Comparison of ENCODE assay signal across 24 mouse cellular contexts in genomic region chr7:91919738-91920137, GRCm38 (mm10).
DNase-seq lines count a peak whose midpoint lies in the region; ATAC-seq lines count a peak whose summit lies in the region.
"Had no signal": no experiment of that assay in that cellular context is flagged by ENCODE, and none has a peak within 500 bp of the region (broad histone marks: within the 10 kb centered on the region; RNA-seq: fewer than 3 reads in every experiment).

No protein-coding gene starts in this region.

- no peaks in the 10 kb centered on the region for H3K27me3 ChIP-seq in hindbrain, embryonic 11.5 days (ENCODE audit: control insufficient read depth, insufficient read depth, low read length)
- H3K27me3 ChIP-seq in hindbrain, embryonic 10.5 days (ENCODE audit: insufficient read depth, poor library complexity, severe bottlenecking): no peaks in the 10 kb centered on the region
- no peaks in the 10 kb centered on the region for H3K27me3 ChIP-seq in midbrain, embryonic 14.5 days (ENCODE audit: control insufficient read depth, insufficient read depth, low read length)
- H3K27me3 ChIP-seq in midbrain, embryonic 10.5 days (ENCODE audit: low read depth, poor library complexity, severe bottlenecking): no peaks in the 10 kb centered on the region
- no peaks in the 10 kb centered on the region for H3K27me3 ChIP-seq in midbrain, embryonic 15.5 days (replicated peaks)
- no peaks in the 10 kb centered on the region for H3K27me3 ChIP-seq in neural tube, embryonic 15.5 days (replicated peaks)
- H3K27me3 ChIP-seq in intestine, embryonic 15.5 days (replicated peaks): no peaks in the 10 kb centered on the region
- H3K27me3 ChIP-seq: embryonic facial prominence, embryonic 13.5 days; heart, embryonic 13.5 days; limb, embryonic 13.5 days; lung, embryonic 15.5 days had no signal

- no peak overlapping the region for H3K4me2 ChIP-seq in hindbrain, embryonic 11.5 days (replicated peaks; ENCODE audit: low read depth, low read length)
- H3K4me2 ChIP-seq in midbrain, embryonic 14.5 days (ENCODE audit: low read length): no peak overlapping the region
- H3K4me2 ChIP-seq in midbrain, embryonic 15.5 days: no peak overlapping the region
- H3K4me2 ChIP-seq in neural tube, embryonic 15.5 days: no peak overlapping the region
- no peak overlapping the region for H3K4me2 ChIP-seq in intestine, embryonic 15.5 days (replicated peaks)
- H3K4me2 ChIP-seq: embryonic facial prominence, embryonic 13.5 days; heart, embryonic 13.5 days; limb, embryonic 13.5 days; liver, embryonic 11.5 days; lung, embryonic 15.5 days had no signal

- H3K9me3 ChIP-seq in hindbrain, embryonic 11.5 days (ENCODE audit: control insufficient read depth, low read length): no peaks in the 10 kb centered on the region
- no peaks in the 10 kb centered on the region for H3K9me3 ChIP-seq in hindbrain, embryonic 10.5 days
- no peaks in the 10 kb centered on the region for H3K9me3 ChIP-seq in midbrain, embryonic 14.5 days (ENCODE audit: control insufficient read depth, low read length)
- H3K9me3 ChIP-seq in midbrain, embryonic 10.5 days (replicated peaks): no peaks in the 10 kb centered on the region
- no peaks in the 10 kb centered on the region for H3K9me3 ChIP-seq in midbrain, embryonic 15.5 days
- no peaks in the 10 kb centered on the region for H3K9me3 ChIP-seq in neural tube, embryonic 15.5 days (replicated peaks)
- H3K9me3 ChIP-seq in intestine, embryonic 15.5 days: no peaks in the 10 kb centered on the region
- H3K9me3 ChIP-seq: embryonic facial prominence, embryonic 13.5 days; forebrain, embryonic 10.5 days; G1E; heart, embryonic 13.5 days; limb, embryonic 13.5 days; lung, embryonic 15.5 days had no signal

- H3K4me3 ChIP-seq in hindbrain, embryonic 11.5 days (ENCODE audit: low read depth, low read length): no peak overlapping the region
- no peak overlapping the region for H3K4me3 ChIP-seq in hindbrain, embryonic 10.5 days
- no peak overlapping the region for H3K4me3 ChIP-seq in midbrain, embryonic 14.5 days (replicated peaks; ENCODE audit: low read depth, low read length)
- H3K4me3 ChIP-seq in midbrain, embryonic 10.5 days: no peak overlapping the region
- H3K4me3 ChIP-seq in midbrain, embryonic 15.5 days: no peak overlapping the region
- H3K4me3 ChIP-seq in neural tube, embryonic 15.5 days (replicated peaks): no peak overlapping the region
- no peak overlapping the region for H3K4me3 ChIP-seq in intestine, embryonic 15.5 days (replicated peaks)
- H3K4me3 ChIP-seq: embryonic facial prominence, embryonic 13.5 days; forebrain, embryonic 10.5 days; heart, embryonic 13.5 days; limb, embryonic 13.5 days; lung, embryonic 15.5 days had no signal

- H3K4me1 ChIP-seq in hindbrain, embryonic 11.5 days (replicated peaks; ENCODE audit: control insufficient read depth, insufficient read depth, low read length): no peaks in the 10 kb centered on the region
- H3K4me1 ChIP-seq in hindbrain, embryonic 10.5 days (replicated peaks): no peaks in the 10 kb centered on the region
- H3K4me1 ChIP-seq in midbrain, embryonic 14.5 days (ENCODE audit: control insufficient read depth, insufficient read depth, low read length): peaks cover 5% of the 10 kb centered on the region; the same call in 1 of the 2 replicates
- H3K4me1 ChIP-seq in midbrain, embryonic 10.5 days: no peaks in the 10 kb centered on the region
- peaks cover 3% of the 10 kb centered on the region; the same call in 1 of the 2 replicates for H3K4me1 ChIP-seq in midbrain, embryonic 15.5 days
- 0 out of 2 replicates have a peak, but pooled peaks cover 5% of the 10 kb centered on the region for H3K4me1 ChIP-seq in neural tube, embryonic 15.5 days
- no peaks in the 10 kb centered on the region for H3K4me1 ChIP-seq in intestine, embryonic 15.5 days (replicated peaks)
- H3K4me1 ChIP-seq: embryonic facial prominence, embryonic 13.5 days; forebrain, embryonic 10.5 days; heart, embryonic 13.5 days; limb, embryonic 13.5 days; lung, embryonic 15.5 days had no signal

- 68% methylated on average over 3 of the region's 3 CpGs for WGBS in hindbrain, embryonic 11.5 days
- 79% methylated on average over 3 of the region's 3 CpGs for WGBS in hindbrain, embryonic 10.5 days
- 54% methylated on average over 3 of the region's 3 CpGs for WGBS in midbrain, embryonic 14.5 days
- 84% methylated on average over 3 of the region's 3 CpGs for WGBS in midbrain, embryonic 10.5 days
- 55% methylated on average over 3 of the region's 3 CpGs for WGBS in midbrain, embryonic 15.5 days
- WGBS in neural tube, embryonic 15.5 days: 25% methylated on average over 3 of the region's 3 CpGs
- WGBS in intestine, embryonic 15.5 days: 77% methylated on average over 3 of the region's 3 CpGs

- H3K36me3 ChIP-seq in hindbrain, embryonic 11.5 days (ENCODE audit: control insufficient read depth, insufficient read depth, low read length): no peaks in the 10 kb centered on the region
- H3K36me3 ChIP-seq in hindbrain, embryonic 10.5 days: no peaks in the 10 kb centered on the region
- no peaks in the 10 kb centered on the region for H3K36me3 ChIP-seq in midbrain, embryonic 14.5 days (ENCODE audit: control insufficient read depth, insufficient read depth, low read length)
- no peaks in the 10 kb centered on the region for H3K36me3 ChIP-seq in midbrain, embryonic 10.5 days
- H3K36me3 ChIP-seq in midbrain, embryonic 15.5 days (replicated peaks): no peaks in the 10 kb centered on the region
- H3K36me3 ChIP-seq in neural tube, embryonic 15.5 days: no peaks in the 10 kb centered on the region
- H3K36me3 ChIP-seq in intestine, embryonic 15.5 days: no peaks in the 10 kb centered on the region
- H3K36me3 ChIP-seq: embryonic facial prominence, embryonic 13.5 days; forebrain, embryonic 10.5 days; G1E; heart, embryonic 13.5 days; limb, embryonic 13.5 days; lung, embryonic 15.5 days had no signal

- peak; percentile 67 for ATAC-seq in hindbrain, embryonic 11.5 days (ENCODE audit: low FRiP score)
- ATAC-seq in midbrain, embryonic 14.5 days (ENCODE audit: low FRiP score, low TSS enrichment): peak; percentile 46; the same call in 1 of the 2 replicates
- peak; percentile 63; the same call in 1 of the 2 replicates for ATAC-seq in midbrain, embryonic 15.5 days (replicated peaks)
- ATAC-seq in neural tube, embryonic 15.5 days (ENCODE audit: low FRiP score): peak; percentile 63; the same call in 1 of the 2 replicates
- ATAC-seq in intestine, embryonic 15.5 days: no peak
- ATAC-seq: intestine, embryonic 16.5 days had no signal

- no peak overlapping the region for H3K27ac ChIP-seq in hindbrain, embryonic 11.5 days (ENCODE audit: low read depth, low read length)
- H3K27ac ChIP-seq in hindbrain, embryonic 10.5 days: no peak overlapping the region
- H3K27ac ChIP-seq in midbrain, embryonic 14.5 days (replicated peaks; ENCODE audit: low read depth, low read length): no peak overlapping the region
- H3K27ac ChIP-seq in midbrain, embryonic 10.5 days (replicated peaks): no peak overlapping the region
- H3K27ac ChIP-seq in midbrain, embryonic 15.5 days: no peak overlapping the region
- H3K27ac ChIP-seq in neural tube, embryonic 15.5 days (replicated peaks): no peak overlapping the region
- H3K27ac ChIP-seq in intestine, embryonic 15.5 days: no peak overlapping the region
- H3K27ac ChIP-seq: embryonic facial prominence, embryonic 13.5 days; forebrain, embryonic 10.5 days; heart, embryonic 13.5 days; limb, embryonic 13.5 days; lung, embryonic 15.5 days had no signal

- no peak for DNase-seq in hindbrain, embryonic 11.5 days (ENCODE audit: low spot score)
- DNase-seq in hindbrain, embryonic 10.5 days (ENCODE audit: low spot score): no peak
- DNase-seq in midbrain, embryonic 14.5 days: peak; percentile 51
- no peak for DNase-seq in midbrain, embryonic 10.5 days (ENCODE audit: low spot score)
- no peak for DNase-seq in left cerebral cortex, postnatal 10 days (ENCODE audit: extremely low spot score in 1 of 2, low spot score in 2 of 2)
- DNase-seq: adrenal gland, postnatal 10 days; cerebellum, adult 18-20 months; cerebellum, postnatal 10 days; gastrocnemius, postnatal 10 days; heart, postnatal 10 days; kidney, adult 8-10 months; kidney, postnatal 10 days had no signal

- intact Hi-C loops in left cerebral cortex, postnatal 10 days (cut with DNase I): no loop called here

- H3K9ac ChIP-seq in hindbrain, embryonic 11.5 days (ENCODE audit: low read depth, low read length): no peak overlapping the region
- H3K9ac ChIP-seq in midbrain, embryonic 14.5 days (replicated peaks; ENCODE audit: low read length): no peak overlapping the region
- H3K9ac ChIP-seq in midbrain, embryonic 15.5 days: no peak overlapping the region
- no peak overlapping the region for H3K9ac ChIP-seq in neural tube, embryonic 15.5 days (replicated peaks)
- H3K9ac ChIP-seq in intestine, embryonic 15.5 days: no peak overlapping the region
- H3K9ac ChIP-seq: embryonic facial prominence, embryonic 13.5 days; forebrain, postnatal 0 days; heart, embryonic 13.5 days; limb, embryonic 13.5 days; lung, embryonic 15.5 days had no signal
